Mouse (Mus musculus): ENCODE results near the gene Gjb5. TPM values are rescaled to one million over a fixed set of nuclear protein-coding genes. Genes with fewer than 3 reads are reported as not detected.

Gene Gjb5
- polyA plus RNA-seq, 1 experiment from 2014 or later, result 0.12 TPM

Other genes with a start within 250 kb of the Gjb5 start
- gene Tmem35b, start 234.5 kb downstream of the Gjb5 start, polyA plus RNA-seq (2015; fragmentation: Nextera tagmentation; extraction: Ambion mirVana), result 17.4 and 17.6 TPM in 2 replicates
- 24.9 and 32.0 TPM in 2 replicates for gene Dlgap3, start 189.0 kb downstream of the Gjb5 start, polyA plus RNA-seq (2015; fragmentation: Nextera tagmentation; extraction: Ambion mirVana)
- gene Smim12, start 114.4 kb downstream of the Gjb5 start, polyA plus RNA-seq (2015; fragmentation: Nextera tagmentation; extraction: Ambion mirVana), result 53.7 and 56.6 TPM in 2 replicates
- gene Gja4, start 44.1 kb downstream of the Gjb5 start, polyA plus RNA-seq (2015; fragmentation: Nextera tagmentation; extraction: Ambion mirVana), result 20.9 and 23.2 TPM in 2 replicates
- 0.14 and 0.18 TPM in 2 replicates for gene Gjb3, start 27.3 kb downstream of the Gjb5 start, polyA plus RNA-seq (2015; fragmentation: Nextera tagmentation; extraction: Ambion mirVana)
- gene Gjb4, start 4.1 kb downstream of the Gjb5 start, polyA plus RNA-seq (2015; fragmentation: Nextera tagmentation; extraction: Ambion mirVana), result not detected in 2 replicates

Data from hindbrain, embryonic 15.5 days (tissue).